Mouse (Mus musculus) urinary bladder, postnatal 36 days (tissue): ENCODE results near the gene Olfr1143.

Source experiments
- DNase-seq, 2 experiments: peaks; one replicate each; pipeline ENCODE4 v3.0.0; 2022; ENCODE audit warnings: low spot score in 2 of 2, mixed read lengths in 1 of 2

Olfr1143 gene

DNA sequence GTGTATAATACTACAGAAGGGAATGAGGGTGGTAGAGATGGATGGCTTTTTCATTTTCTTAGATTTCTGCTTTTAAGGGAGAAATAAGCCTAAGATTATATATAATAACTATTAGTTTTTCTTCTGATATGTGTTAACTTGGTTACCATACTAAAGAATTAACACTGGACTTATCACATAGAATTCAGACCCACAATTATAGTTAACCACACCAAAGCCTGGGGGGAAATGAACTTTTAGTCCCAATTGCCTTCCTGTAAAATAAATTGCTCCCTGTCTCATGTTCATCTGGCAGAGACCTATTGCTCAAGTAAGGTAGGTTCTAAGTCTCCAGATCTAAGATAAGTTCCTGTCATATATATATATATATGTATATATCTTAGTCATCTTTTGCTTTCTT, at the start of gene Olfr1143:
Gene Olfr1143 (plus strand): TSS at position 301 of the 400 bp plus-strand sequence.
- DNase-seq = no peak

GRCm38 (mm10) chr2:87753891-87754290, 46.5 kb upstream of the Olfr1143 start, which contains the start of gene Olfr1141:
Olfr1141 (minus strand) TSS chr2:87753991.
- DNase-seq = no peak

GRCm38 (mm10) chr2:87776143-87776542, 24.2 kb upstream of the Olfr1143 start:
- DNase-seq = no peak

DNA sequence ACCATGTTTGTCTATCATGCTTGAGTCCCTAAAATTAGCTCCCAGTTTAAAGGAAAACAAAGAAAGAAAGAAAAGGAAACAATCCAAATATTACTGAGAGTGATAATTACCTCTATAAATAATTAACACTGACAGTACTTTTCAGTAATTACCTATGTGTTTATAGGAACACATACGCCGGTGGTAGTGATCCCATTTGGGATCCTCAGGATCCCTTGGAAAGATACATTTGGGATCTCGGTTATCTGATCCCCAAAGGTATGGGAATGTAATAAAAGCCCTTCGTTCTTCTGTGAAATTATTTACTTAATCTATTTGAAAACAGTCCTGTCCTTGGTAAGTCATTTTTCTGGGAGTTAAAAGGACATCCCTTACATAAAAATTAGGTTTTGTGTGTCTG, 21.2 kb upstream of the Olfr1143 start, which contains the start of gene Olfr152:
Gene Olfr152 (plus strand): TSS at position 301 of the 400 bp plus-strand sequence.
- DNase-seq = no peak

GRCm38 (mm10) chr2:87809522-87809921, 9.1 kb downstream of the Olfr1143 start, which contains the start of gene Olfr1145:
Olfr1145 (plus strand) TSS chr2:87809822.
- no peak for DNase-seq

GRCm38 (mm10) chr2:87830233-87830632, 29.8 kb downstream of the Olfr1143 start, which contains the start of gene Olfr1148:
Olfr1148 (plus strand) TSS chr2:87830533.
- DNase-seq = no peak

DNA sequence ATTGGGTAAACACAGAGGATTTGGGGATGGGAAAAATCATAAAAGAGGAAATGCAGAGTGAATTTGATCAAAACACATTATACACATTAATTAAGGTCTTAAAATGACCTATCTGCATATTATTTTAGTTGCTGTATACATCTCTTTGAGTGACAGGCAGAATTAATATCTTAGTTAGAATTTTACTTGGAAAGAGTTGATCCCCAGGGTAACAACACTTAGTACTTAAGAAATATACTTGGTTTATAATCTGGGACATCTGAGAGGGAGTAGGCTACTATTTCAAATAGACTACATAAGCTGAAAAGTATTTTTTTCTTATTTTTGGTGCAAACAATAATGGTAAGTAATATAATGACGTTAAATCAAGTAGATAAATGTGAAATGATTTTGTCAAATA, 43.3 kb downstream of the Olfr1143 start, which contains the start of gene Olfr1150-ps1:
Gene Olfr1150-ps1 (plus strand): TSS at position 301 of the 400 bp plus-strand sequence.
- no peak for DNase-seq
